Mouse (Mus musculus) B cell, adult 2 months (primary cell): Measurements from ENCODE around the gene Spns2.

Source experiments
- DNase-seq, 2 experiments: peaks; one replicate each; pipeline ENCODE4 v3.0.0; 2022

The Spns2 gene

GRCm38 (mm10) chr11:72497367-72497766, 7.7 kb upstream of the Spns2 start:
- no peak for DNase-seq

- DNase-seq, result no peak
These were observed 7.1 kb upstream of the Spns2 start for GRCm38 (mm10) chr11:72496775-72497174.

- no peak for DNase-seq
These were observed 6.4 kb upstream of the Spns2 start for GRCm38 (mm10) chr11:72496066-72496465.

GRCm38 (mm10) chr11:72494046-72494988, 4.6 kb upstream of the Spns2 start:
- DNase-seq, result no peak

GRCm38 (mm10) chr11:72491130-72491960, 1.6 kb upstream of the Spns2 start:
- no peak for DNase-seq

GRCm38 (mm10) chr11:72489397-72489796, 307 bp downstream of the Spns2 start:
- DNase-seq, result peak; percentile 32 to 37

- DNase-seq, result peak; percentile 56 to 59
These were observed 892 bp downstream of the Spns2 start for GRCm38 (mm10) chr11:72488753-72489271.

- peak; percentile 28 to 31 for DNase-seq
These were observed 2.0 kb downstream of the Spns2 start for GRCm38 (mm10) chr11:72487739-72488138.

GRCm38 (mm10) chr11:72487171-72487570, 2.5 kb downstream of the Spns2 start:
- DNase-seq, result no peak

- no peak for DNase-seq
These were observed 3.7 kb downstream of the Spns2 start for GRCm38 (mm10) chr11:72485960-72486359.

GRCm38 (mm10) chr11:72485157-72485556, 4.5 kb downstream of the Spns2 start:
- no peak for DNase-seq

GRCm38 (mm10) chr11:72484549-72484948, 5.2 kb downstream of the Spns2 start:
- DNase-seq, result no peak

GRCm38 (mm10) chr11:72481952-72482351, 7.8 kb downstream of the Spns2 start:
- DNase-seq, result no peak

- DNase-seq, result no peak
These were observed 8.4 kb downstream of the Spns2 start for GRCm38 (mm10) chr11:72481313-72481712.

GRCm38 (mm10) chr11:72479499-72479898, 10.2 kb downstream of the Spns2 start:
- no peak for DNase-seq

GRCm38 (mm10) chr11:72478228-72478627, 11.5 kb downstream of the Spns2 start:
- DNase-seq, result no peak

GRCm38 (mm10) chr11:72477653-72478052, 12.1 kb downstream of the Spns2 start:
- no peak for DNase-seq

GRCm38 (mm10) chr11:72477182-72477581, 12.5 kb downstream of the Spns2 start:
- no peak for DNase-seq

- no peak for DNase-seq
These were observed 13.6 kb downstream of the Spns2 start for GRCm38 (mm10) chr11:72476074-72476625.

- peak in 1 of 2 experiments; percentile 22 for DNase-seq
These were observed 14.3 kb downstream of the Spns2 start for GRCm38 (mm10) chr11:72475408-72475807.

- DNase-seq, result no peak
These were observed 14.8 kb downstream of the Spns2 start for GRCm38 (mm10) chr11:72474926-72475325.

- DNase-seq, result no peak
These were observed 16.2 kb downstream of the Spns2 start for GRCm38 (mm10) chr11:72473540-72473939.

GRCm38 (mm10) chr11:72471381-72471780, 18.3 kb downstream of the Spns2 start:
- DNase-seq, result no peak
